Mouse (Mus musculus): ENCODE data around the gene Zfp672. TPM values are rescaled to one million over a fixed set of nuclear protein-coding genes. Genes with fewer than 3 reads are reported as not detected.

Zfp672 gene
- polyA plus RNA-seq, 1 experiment, result 30.8 TPM

DNA sequence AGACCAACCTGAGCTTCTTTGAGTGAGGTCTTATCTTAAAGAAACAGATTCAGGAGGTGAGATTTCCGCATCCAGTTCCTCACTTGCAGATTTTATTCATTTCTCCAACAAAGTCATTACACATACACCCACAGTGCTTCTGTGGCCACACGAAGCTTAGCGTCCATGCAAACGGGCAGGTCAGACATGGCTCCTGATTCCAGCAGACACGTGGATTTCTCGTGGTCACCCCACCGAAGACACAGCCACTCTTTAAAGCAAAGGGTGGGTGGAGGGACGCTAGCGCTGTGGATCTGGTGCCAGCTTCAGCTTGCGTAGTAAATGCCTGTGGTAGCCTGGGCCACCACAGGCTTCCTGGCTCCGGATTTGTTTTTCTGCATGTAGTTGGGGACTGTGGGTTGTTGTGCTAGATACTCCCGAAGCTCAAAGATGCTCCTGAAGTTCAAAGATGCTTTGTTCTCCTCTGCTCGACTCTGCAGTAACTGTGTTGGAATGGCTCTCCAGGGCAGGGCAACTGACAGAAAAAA lies 48.1 kb downstream of the Zfp672 start:
- H3K27ac ChIP-seq (ENCODE audit: insufficient read depth, low read depth, low read length), result no peak overlapping the region
- WGBS, result 84% methylated on average over 13 of the region's 13 CpGs
- no peak for DNase-seq
- no peaks in the 10 kb centered on the region for H3K36me3 ChIP-seq (ENCODE audit: control insufficient read depth, insufficient read depth, low read length)
- H3K4me3 ChIP-seq (ENCODE audit: insufficient read depth, low read depth, low read length), result no peak overlapping the region
- no peaks in the 10 kb centered on the region for H3K27me3 ChIP-seq (replicated peaks; ENCODE audit: control insufficient read depth, insufficient read depth, low read length)
- no peak for TF ChIP-seq CTCF (conservative IDR thresholded peaks at IDR 0.05; ENCODE audit: insufficient read depth, insufficient read length, low read depth, low read length)
- H3K4me1 ChIP-seq (ENCODE audit: control insufficient read depth, insufficient read depth, low read length), result no peaks in the 10 kb centered on the region

DNA sequence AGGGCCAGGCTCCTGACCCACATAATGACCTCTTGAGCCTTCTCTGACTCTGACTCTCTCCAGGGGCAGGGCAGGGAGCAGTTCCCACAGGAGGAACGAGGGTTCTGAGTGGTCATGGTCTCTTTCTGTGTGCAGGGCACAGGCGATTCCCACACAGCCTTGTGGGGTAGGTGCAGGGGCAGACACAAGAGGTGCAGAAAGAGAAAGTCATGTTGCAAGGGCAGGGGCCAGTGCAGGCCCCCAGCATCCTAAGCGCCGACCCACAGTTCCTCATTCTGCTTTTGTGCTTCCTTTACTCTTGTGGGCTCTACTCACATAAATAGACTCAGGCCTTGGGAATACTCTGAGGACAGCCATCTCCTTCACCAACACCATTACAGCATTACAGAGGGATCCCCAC lies 54.4 kb downstream of the Zfp672 start:
- Histone ChIP-seq H3K27me3 (replicated peaks; ENCODE audit: control insufficient read depth, insufficient read depth, low read length) (no peaks in the 10 kb centered on the region), H3K27ac (ENCODE audit: insufficient read depth, low read depth, low read length) (no peak overlapping the region)
- no peak for TF ChIP-seq POLR2A (IDR thresholded peaks at IDR 0.05; ENCODE audit: low read depth, low read length)
- no peak for TF ChIP-seq CTCF (conservative IDR thresholded peaks at IDR 0.05; ENCODE audit: insufficient read depth, insufficient read length, low read depth, low read length)

GRCm38 (mm10) chr11:58274572-58274971 lies 55.6 kb downstream of the Zfp672 start, which contains the start of gene 4930438A08Rik:
Gene 4930438A08Rik, plus strand, starts transcription at chr11:58274799.
- Histone ChIP-seq H3K4me1 (ENCODE audit: control insufficient read depth, insufficient read depth, low read length) (no peaks in the 10 kb centered on the region), H3K36me3 (ENCODE audit: control insufficient read depth, insufficient read depth, low read length) (no peaks in the 10 kb centered on the region), H3K4me3 (ENCODE audit: insufficient read depth, low read depth, low read length) (no peak within 1 kb of the TSS), H3K27me3 (replicated peaks; ENCODE audit: control insufficient read depth, insufficient read depth, low read length) (no peaks in the 10 kb centered on the region), H3K27ac (ENCODE audit: insufficient read depth, low read depth, low read length) (no peak within 1 kb of the TSS)
- TF ChIP-seq POLR2A (IDR thresholded peaks at IDR 0.05; ENCODE audit: low read depth, low read length) (no peak), CTCF (conservative IDR thresholded peaks at IDR 0.05; ENCODE audit: insufficient read depth, insufficient read length, low read depth, low read length) (no peak)
- 50% methylated on average over 2 of the region's 2 CpGs for WGBS
- DNase-seq, result no peak

More for the DNA sequence above, 54.4 kb downstream of the Zfp672 start:
- H3K36me3 ChIP-seq (ENCODE audit: control insufficient read depth, insufficient read depth, low read length), result no peaks in the 10 kb centered on the region
- DNase-seq, result no peak
- 80% methylated on average over 4 of the region's 4 CpGs for WGBS
- no peak overlapping the region for H3K4me3 ChIP-seq (ENCODE audit: insufficient read depth, low read depth, low read length)
- H3K4me1 ChIP-seq (ENCODE audit: control insufficient read depth, insufficient read depth, low read length), result no peaks in the 10 kb centered on the region

DNA sequence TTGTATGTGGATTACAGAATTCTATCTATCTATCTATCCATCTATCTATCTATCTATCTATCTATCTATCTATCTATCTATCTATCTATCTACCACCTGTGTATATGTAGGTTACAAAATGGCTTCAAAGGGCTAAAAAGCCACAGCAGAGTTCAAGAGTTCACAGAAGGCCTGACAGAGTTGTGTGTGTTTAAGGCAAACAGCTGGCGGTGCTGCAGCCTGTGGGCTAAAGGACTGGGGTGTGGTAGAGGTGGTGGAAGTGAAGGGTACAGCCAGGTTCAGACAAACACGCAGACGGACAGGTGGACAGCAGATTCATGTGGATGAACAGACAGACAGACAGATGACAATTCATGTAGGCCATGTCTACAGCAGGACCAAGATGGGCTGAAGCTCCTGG lies 61.9 kb downstream of the Zfp672 start:
- no peak overlapping the region for H3K4me3 ChIP-seq (ENCODE audit: insufficient read depth, low read depth, low read length)
- no peak for DNase-seq
- WGBS, result 95% methylated on average over 3 of the region's 3 CpGs
- TF ChIP-seq CTCF (conservative IDR thresholded peaks at IDR 0.05; ENCODE audit: insufficient read depth, insufficient read length, low read depth, low read length), result no peak
- TF ChIP-seq POLR2A (IDR thresholded peaks at IDR 0.05; ENCODE audit: low read depth, low read length), result no peak
- no peaks in the 10 kb centered on the region for H3K27me3 ChIP-seq (replicated peaks; ENCODE audit: control insufficient read depth, insufficient read depth, low read length)
- H3K36me3 ChIP-seq (ENCODE audit: control insufficient read depth, insufficient read depth, low read length), result no peaks in the 10 kb centered on the region
- no peak overlapping the region for H3K27ac ChIP-seq (ENCODE audit: insufficient read depth, low read depth, low read length)
- no peaks in the 10 kb centered on the region for H3K4me1 ChIP-seq (ENCODE audit: control insufficient read depth, insufficient read depth, low read length)

Other genes with a start within 250 kb of the Zfp672 start
- 0.16 TPM in 2 replicates for gene Gm12248, start 237.2 kb downstream of the Zfp672 start, polyA plus RNA-seq (2012; rRNA removed)
- 43.8 and 47.2 TPM in 2 replicates for gene Cnot8, start 226.2 kb downstream of the Zfp672 start, polyA plus RNA-seq (2012; rRNA removed)
- 5.3 and 6.3 TPM in 2 replicates for gene Gemin5, start 161.8 kb downstream of the Zfp672 start, polyA plus RNA-seq (2012; rRNA removed)
- gene Mrpl22, start 158.7 kb downstream of the Zfp672 start, polyA plus RNA-seq (2012; rRNA removed), result 52.1 and 78.2 TPM in 2 replicates
- gene Igtp, start 130.8 kb downstream of the Zfp672 start, polyA plus RNA-seq (2012; rRNA removed), result 15.9 and 18.6 TPM in 2 replicates
- 14.7 and 18.9 TPM in 2 replicates for gene Irgm2, start 130.7 kb downstream of the Zfp672 start, polyA plus RNA-seq (2012; rRNA removed)
- not detected in 2 replicates for gene 4930438A08Rik, start 55.5 kb downstream of the Zfp672 start, polyA plus RNA-seq (2012; rRNA removed)
- 14.8 and 20.8 TPM in 2 replicates for gene Zfp692, start 23.3 kb downstream of the Zfp672 start, polyA plus RNA-seq (2012; rRNA removed)
- 29.7 and 32.8 TPM in 2 replicates for gene Sh3bp5l, start 385 bp upstream of the Zfp672 start, polyA plus RNA-seq (2012; rRNA removed)
- 0.22 and 0.31 TPM in 2 replicates for gene Lypd8, start 48.7 kb upstream of the Zfp672 start, polyA plus RNA-seq (2012; rRNA removed)
- gene 1810065E05Rik, start 90.8 kb upstream of the Zfp672 start, polyA plus RNA-seq (2012; rRNA removed), result not detected in 2 replicates
- gene Gm12253, start 102.2 kb upstream of the Zfp672 start, polyA plus RNA-seq (2012; rRNA removed), result not detected in 2 replicates
- gene Lypd9, start 122.6 kb upstream of the Zfp672 start, polyA plus RNA-seq (2012; rRNA removed), result not detected in 2 replicates
- not detected in 2 replicates for gene Olfr30, start 131.9 kb upstream of the Zfp672 start, polyA plus RNA-seq (2012; rRNA removed)
- gene Olfr332, start 162.2 kb upstream of the Zfp672 start, polyA plus RNA-seq (2012; rRNA removed), result not detected in 2 replicates
- not detected in 2 replicates for gene Olfr331, start 172.2 kb upstream of the Zfp672 start, polyA plus RNA-seq (2012; rRNA removed)
- gene Olfr330, start 204.5 kb upstream of the Zfp672 start, polyA plus RNA-seq (2012; rRNA removed), result not detected in 2 replicates
- gene Olfr329-ps, start 216.1 kb upstream of the Zfp672 start, polyA plus RNA-seq (2012; rRNA removed), result not detected in 2 replicates
- not detected in 2 replicates for gene Olfr328, start 225.3 kb upstream of the Zfp672 start, polyA plus RNA-seq (2012; rRNA removed)
- gene Olfr224, start 240.2 kb upstream of the Zfp672 start, polyA plus RNA-seq (2012; rRNA removed), result not detected in 2 replicates
- gene Olfr325, start 247.4 kb upstream of the Zfp672 start, polyA plus RNA-seq (2012; rRNA removed), result not detected in 2 replicates